Mouse (Mus musculus): ENCODE data around the gene Necap1.
A peak's percentile ranks its signal among the peaks of the same experiment; 100 is the strongest.

GRCm38 (mm10) chr6:122836974-122837373 lies 37.3 kb upstream of the Necap1 start:
- TF ChIP-seq CTCF (conservative IDR thresholded peaks at IDR 0.05; ENCODE audit: low read length), result peak; percentile 29; the same call in 1 of the 2 replicates
- no peak for TF ChIP-seq NANOG (IDR thresholded peaks at IDR 0.05; ENCODE audit: borderline replicate concordance, low read length)
